Mouse (Mus musculus): ENCODE results near the gene Cxadr. TPM values are rescaled to one million over a fixed set of nuclear protein-coding genes. Genes with fewer than 3 reads are reported as not detected.

Cxadr gene
- total RNA-seq, 2 experiments from 2014 or later = 0.07 TPM; not detected in 1

DNA sequence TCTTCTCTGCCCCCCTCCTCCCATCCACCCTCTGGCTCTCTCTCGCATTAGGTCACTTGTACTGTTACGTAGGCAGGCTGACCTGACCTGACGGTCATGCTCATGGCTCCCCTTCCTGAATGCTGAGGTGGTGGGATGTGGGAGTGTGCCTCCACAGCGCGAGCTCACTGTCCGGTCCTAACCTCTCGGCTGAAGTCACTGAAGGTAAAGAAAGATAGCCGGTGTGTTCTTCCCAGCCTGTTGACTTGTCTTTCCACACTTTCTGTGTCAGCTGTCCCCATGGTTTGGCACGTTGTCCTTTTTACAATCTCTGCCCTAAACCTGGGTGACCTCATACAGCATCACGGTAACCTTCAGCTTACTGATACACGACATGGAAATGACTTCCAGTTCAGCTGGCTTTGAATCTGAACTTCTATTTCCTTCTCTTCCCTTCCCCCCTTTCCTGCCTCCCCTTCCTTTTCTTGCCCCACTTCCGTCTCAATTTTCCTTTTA lies 4.4 kb downstream of the Cxadr start:
- no peak for ATAC-seq (ENCODE audit: poor library complexity, severe bottlenecking)

DNA sequence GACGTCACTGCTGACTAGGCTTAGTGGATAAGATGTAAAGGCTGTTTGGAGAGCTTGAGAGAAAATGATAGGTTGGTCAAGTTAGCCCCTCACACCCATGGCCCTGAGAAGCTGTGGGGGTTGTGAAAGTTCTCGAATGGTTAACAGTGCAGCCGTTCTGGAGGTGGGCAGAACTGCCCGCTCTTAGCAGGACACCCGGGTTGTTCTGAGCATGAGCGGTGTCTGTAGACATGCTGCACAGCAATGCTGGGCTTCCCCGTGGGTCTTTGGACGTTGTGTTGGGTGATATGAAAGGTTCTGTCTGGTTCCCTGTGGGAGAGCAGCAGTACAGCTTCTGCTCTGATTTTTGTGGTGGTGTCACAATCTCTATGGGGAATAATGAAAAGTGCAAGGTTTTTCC lies 5.3 kb downstream of the Cxadr start:
- ATAC-seq (ENCODE audit: poor library complexity, severe bottlenecking) = no peak

- ATAC-seq (ENCODE audit: poor library complexity, severe bottlenecking) = no peak
Measured at GRCm38 (mm10) chr16:78307476-78308192, 6.3 kb downstream of the Cxadr start.

DNA sequence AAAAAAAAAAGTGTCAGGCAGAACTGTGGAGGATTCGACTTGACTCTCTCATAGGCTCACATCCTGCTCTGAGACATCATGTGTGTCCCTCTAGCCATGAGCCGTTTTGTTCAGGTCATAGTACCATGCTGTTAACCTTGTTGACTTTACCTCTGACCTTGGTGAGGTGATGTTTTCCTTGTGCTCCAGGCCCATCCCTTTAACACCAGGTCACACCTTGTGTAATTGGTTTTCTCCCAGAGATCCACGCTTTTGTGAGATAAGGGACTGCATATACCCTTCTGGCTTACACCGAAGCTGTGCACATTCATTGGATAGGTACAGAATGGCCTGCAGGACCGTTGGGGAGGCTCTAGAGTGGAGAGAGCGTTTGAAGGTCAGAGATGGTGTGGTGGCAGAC lies 8.0 kb downstream of the Cxadr start:
- ATAC-seq (ENCODE audit: poor library complexity, severe bottlenecking) = no peak

- ATAC-seq (ENCODE audit: poor library complexity, severe bottlenecking) = no peak
Measured at GRCm38 (mm10) chr16:78313135-78313887, 12.0 kb downstream of the Cxadr start.

- no peak for ATAC-seq (ENCODE audit: poor library complexity, severe bottlenecking)
Measured at GRCm38 (mm10) chr16:78314026-78314425, 12.7 kb downstream of the Cxadr start.

DNA sequence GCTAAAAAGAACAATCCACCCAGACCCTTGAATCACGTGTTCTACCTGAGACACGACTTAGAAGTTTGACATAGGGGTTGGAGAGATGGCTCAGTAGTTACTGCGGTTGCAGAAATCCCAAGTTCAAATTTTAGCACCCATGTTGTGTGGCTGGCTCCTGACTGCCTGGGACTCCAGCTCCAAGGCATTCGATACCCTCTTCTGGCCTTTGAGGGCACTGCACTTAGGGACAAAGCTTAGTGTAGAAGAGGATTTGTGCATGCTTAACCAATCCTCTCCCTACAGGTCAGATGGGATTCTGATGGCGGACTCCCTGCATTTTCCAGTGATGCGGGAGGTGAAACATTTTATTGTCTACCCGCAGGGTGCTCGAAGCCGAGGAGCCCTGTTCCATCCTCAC lies 15.6 kb downstream of the Cxadr start:
- ATAC-seq (ENCODE audit: poor library complexity, severe bottlenecking) = peak; percentile 77

DNA sequence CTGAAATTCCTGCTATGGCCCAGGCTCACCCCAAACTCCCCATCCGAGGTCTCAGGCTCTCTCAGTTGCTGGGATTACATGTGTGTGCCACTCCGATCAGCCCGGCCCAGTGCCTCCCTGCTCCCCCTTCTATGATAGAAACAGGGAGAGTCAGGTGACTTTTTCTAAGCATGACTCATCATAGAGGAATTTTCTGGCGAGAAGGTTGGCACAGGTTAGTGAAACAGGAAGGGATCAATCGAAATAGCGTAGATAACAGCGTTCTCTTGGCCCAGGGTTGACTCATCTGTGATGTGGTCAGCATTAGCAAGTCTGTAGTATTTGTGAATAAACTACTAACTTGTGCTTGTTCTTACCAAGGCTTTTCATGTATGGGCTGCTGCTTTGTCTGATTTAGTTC lies 16.7 kb downstream of the Cxadr start:
- ATAC-seq (ENCODE audit: poor library complexity, severe bottlenecking) = no peak

DNA sequence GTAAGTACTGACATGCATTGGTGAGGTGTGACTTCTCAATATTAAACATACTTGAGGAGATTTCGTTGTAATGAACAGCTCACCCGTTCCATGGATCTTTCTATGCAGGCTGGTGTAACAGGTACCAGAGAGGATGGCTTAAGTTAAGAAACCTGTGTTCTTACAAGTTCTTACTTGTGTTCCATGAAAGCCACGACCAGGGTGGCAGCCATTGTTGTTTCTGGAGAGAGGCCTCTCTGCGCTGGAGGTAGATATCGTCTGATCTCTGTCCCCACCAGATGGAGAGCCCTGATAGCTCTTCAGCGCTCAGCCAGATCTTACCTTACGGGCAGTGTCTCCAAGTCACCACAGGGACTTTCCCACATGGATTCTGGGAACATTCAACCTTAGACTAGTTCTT lies 18.4 kb downstream of the Cxadr start:
- no peak for ATAC-seq (ENCODE audit: poor library complexity, severe bottlenecking)

DNA sequence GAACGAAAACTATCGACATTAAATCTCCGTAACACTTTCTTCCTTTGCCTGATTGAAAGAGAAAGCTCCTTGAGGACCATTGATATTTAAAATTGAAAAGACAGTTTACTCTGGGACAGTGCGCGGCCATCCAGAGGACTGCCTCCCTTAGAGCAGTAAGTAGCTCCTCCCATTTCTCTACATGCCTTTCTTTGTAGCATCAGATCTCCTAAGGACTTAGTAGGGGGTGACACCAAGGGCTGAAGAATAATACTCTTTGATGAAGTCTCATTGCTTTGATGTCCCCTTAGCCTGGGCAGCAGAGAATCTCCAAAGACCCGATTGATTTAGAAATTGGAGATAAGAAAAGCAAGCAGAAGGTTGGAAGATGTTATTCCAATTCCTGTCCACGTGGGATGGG lies 20.3 kb downstream of the Cxadr start:
- ATAC-seq (ENCODE audit: poor library complexity, severe bottlenecking) = no peak

GRCm38 (mm10) chr16:78322140-78322539 lies 20.9 kb downstream of the Cxadr start:
- no peak for ATAC-seq (ENCODE audit: poor library complexity, severe bottlenecking)

- ATAC-seq (ENCODE audit: poor library complexity, severe bottlenecking) = no peak
Measured at GRCm38 (mm10) chr16:78325972-78326848, 24.9 kb downstream of the Cxadr start.

DNA sequence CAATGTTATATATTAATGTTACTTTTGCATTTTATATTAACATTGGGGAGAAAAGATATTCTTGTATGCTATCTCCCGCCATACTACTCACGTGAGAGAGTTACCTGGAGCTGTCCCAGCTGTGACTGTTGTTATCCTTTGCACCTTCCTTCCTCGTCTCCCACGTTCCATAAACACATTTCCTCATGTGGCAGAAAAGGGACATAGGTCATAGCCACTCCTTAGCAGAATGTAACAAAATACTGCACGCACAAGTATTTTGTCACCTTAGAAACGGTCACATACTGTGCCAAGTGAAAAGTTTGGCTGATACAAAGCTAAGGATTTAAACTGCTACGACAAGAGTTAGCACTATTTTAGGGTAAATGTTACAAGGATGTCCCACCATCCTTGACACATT lies 26.3 kb downstream of the Cxadr start:
- no peak for ATAC-seq (ENCODE audit: poor library complexity, severe bottlenecking)

- ATAC-seq (ENCODE audit: poor library complexity, severe bottlenecking) = no peak
Measured at GRCm38 (mm10) chr16:78327999-78328398, 26.7 kb downstream of the Cxadr start.

DNA sequence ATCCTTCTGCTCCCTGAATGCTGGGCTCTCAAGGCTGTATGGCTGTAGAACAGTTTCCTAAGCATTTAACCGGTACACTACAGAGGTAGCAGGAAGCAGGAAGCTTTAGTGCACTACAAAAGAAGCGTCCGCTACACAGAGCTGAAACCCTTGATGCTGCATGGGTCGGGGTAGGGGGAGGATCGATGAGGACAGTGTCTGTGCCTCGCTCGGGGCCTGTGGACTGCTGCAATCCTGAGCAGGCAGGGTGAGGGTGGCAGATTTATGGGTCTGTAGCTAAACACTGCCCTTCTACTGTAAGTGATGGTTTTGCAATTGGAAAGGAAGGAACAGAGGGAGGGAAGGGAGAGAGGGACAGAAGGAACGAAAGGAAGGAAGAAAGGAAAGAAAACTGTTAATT lies 35.9 kb downstream of the Cxadr start:
- no peak for ATAC-seq (ENCODE audit: poor library complexity, severe bottlenecking)

DNA sequence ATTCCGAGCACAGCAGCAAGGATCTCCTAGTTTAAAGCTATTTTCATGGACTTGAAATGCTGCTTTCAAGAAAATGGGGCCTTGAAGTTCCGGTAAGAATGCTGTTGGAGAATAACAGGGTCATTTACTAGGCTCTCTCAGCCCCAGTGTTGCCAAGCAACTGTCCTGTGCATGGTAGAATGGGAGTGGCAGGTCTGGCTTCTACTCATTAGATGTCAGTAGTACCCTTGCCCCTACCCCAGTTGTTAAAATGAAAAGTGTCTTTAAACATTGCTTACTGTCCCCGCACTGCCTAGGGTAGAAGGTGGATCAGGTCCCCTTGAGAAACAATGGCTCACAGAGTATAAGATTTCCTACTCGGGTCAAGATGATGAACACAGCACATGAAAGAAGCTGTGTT lies 40.1 kb downstream of the Cxadr start:
- no peak for ATAC-seq (ENCODE audit: poor library complexity, severe bottlenecking)

GRCm38 (mm10) chr16:78342767-78343166 lies 41.5 kb downstream of the Cxadr start:
- no peak for ATAC-seq (ENCODE audit: poor library complexity, severe bottlenecking)

DNA sequence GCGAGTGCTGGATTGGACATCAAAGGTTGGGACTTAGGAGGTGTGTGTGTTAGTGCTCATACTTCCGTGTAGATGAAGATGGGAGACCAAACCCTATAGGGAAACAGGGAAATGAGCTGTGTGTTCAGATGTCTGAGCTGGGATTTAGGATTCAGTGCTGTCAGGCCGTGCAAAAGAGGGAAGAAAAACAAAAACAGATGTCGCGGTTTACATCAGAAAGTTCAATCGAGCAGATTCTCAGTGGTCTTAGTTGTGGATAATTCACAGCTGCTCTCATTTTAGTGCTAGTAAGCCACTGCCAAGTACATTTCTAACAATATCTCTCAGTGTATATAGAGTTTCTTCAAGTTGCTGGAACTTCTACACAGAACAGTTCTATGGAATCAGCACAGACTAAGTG lies 42.5 kb downstream of the Cxadr start:
- ATAC-seq (ENCODE audit: poor library complexity, severe bottlenecking) = no peak

GRCm38 (mm10) chr16:78346662-78347327 lies 45.5 kb downstream of the Cxadr start:
- ATAC-seq (ENCODE audit: poor library complexity, severe bottlenecking) = no peak

GRCm38 (mm10) chr16:78347328-78347926 lies 46.1 kb downstream of the Cxadr start:
- ATAC-seq (ENCODE audit: poor library complexity, severe bottlenecking) = no peak
